Mouse (Mus musculus) liver, adult 2 months (tissue): Measurements from ENCODE around the gene Susd2. TPM values are rescaled to one million over a fixed set of nuclear protein-coding genes. Genes with fewer than 3 reads are reported as not detected.

Experiments
- DNase-seq: peaks from one replicate; pipeline ENCODE4 v3.0.0-alpha.2; 2011; ENCODE audit warnings: low read depth, low spot score; ENCODE audit errors: extremely low read depth
- H3K27ac ChIP-seq: fragments of 200-500 bp; replicated peaks from 2 replicates; pipeline ENCODE4 v1.5.1; 2012; ENCODE audit warnings: low read depth, mild to moderate bottlenecking, control low read depth, inconsistent platforms, low read length; ENCODE audit not compliant: insufficient read depth
- H3K27me3 ChIP-seq: fragments of 200-500 bp; 2 replicates; pipeline ENCODE4 v1.6.1; 2012; ENCODE audit warnings: mild to moderate bottlenecking, moderate library complexity, low read length, inconsistent platforms; ENCODE audit not compliant: control insufficient read depth, insufficient read depth
- H3K36me3 ChIP-seq: fragments of 200-500 bp; 2 replicates; pipeline ENCODE4 v1.6.1; 2012; ENCODE audit warnings: low read length, inconsistent platforms; ENCODE audit not compliant: control insufficient read depth, insufficient read depth
- H3K4me1 ChIP-seq: fragments of 200-500 bp; 2 replicates; pipeline ENCODE4 v1.6.1; 2011; ENCODE audit warnings: low read length; ENCODE audit not compliant: control insufficient read depth, insufficient read depth
- H3K4me3 ChIP-seq: fragments of 200-500 bp; 2 replicates; pipeline ENCODE4 v1.5.1; 2011; ENCODE audit warnings: low read depth, mild to moderate bottlenecking, control low read depth, low read length, moderate library complexity; ENCODE audit not compliant: insufficient read depth
- H3K79me2 ChIP-seq: fragments of 200-500 bp; 2 replicates; pipeline ENCODE4 v1.6.1; 2012; ENCODE audit warnings: inconsistent platforms, mild to moderate bottlenecking, low read length, moderate library complexity; ENCODE audit not compliant: control insufficient read depth, insufficient read depth
- H3K9ac ChIP-seq: fragments of 200-500 bp; 2 replicates; pipeline ENCODE4 v1.6.1; 2012; ENCODE audit warnings: low read depth, mild to moderate bottlenecking, control low read depth, inconsistent platforms, low read length
- CTCF ChIP-seq: fragments of 200-500 bp; IDR thresholded peaks from 2 replicates; pipeline ENCODE4 v1.5.1; 2011; ENCODE audit warnings: low read depth, low read length, control low read depth
- POLR2A ChIP-seq: fragments of 200-500 bp; IDR thresholded peaks from 2 replicates; pipeline ENCODE4 v1.6.1; 2011; ENCODE audit warnings: low read length, control low read depth; ENCODE audit not compliant: insufficient read depth; ENCODE audit errors: extremely low read depth
- WGBS: fragments of 180-500 bp; shearing (Covaris S2); methylation state at CpG from one replicate; pipeline ENCODE4 v1.1.7; 2018; 5-methylcytosine and 5-hydroxymethylcytosine counted together
- polyA plus RNA-seq: library from polyadenylated mRNA; depleted of rRNA; stranded (reverse); fragments of >200 nt; gene quantifications from 2 replicates; pipeline ENCODE4 v1.2.3, GENCODE M21; 2012
- total RNA-seq: library from RNA; depleted of rRNA; stranded (reverse); fragments of >200 nt; gene quantifications from 2 replicates; pipeline ENCODE4 v1.2.3, GENCODE M21; 2014

The Susd2 gene
- total and polyA plus RNA-seq, 2 experiments, result 1.0 to 2.0 TPM

- no peaks in the 10 kb centered on the region for H3K27me3 ChIP-seq
- no peaks in the 10 kb centered on the region for H3K36me3 ChIP-seq
- peaks cover 3% of the 10 kb centered on the region; the same call in 1 of the 2 replicates for H3K4me1 ChIP-seq
- TF ChIP-seq POLR2A (no peak), CTCF (no peak)
- H3K27ac ChIP-seq, result no peak overlapping the region
- no peaks in the 10 kb centered on the region for H3K79me2 ChIP-seq
- H3K9ac ChIP-seq, result no peak overlapping the region
- no peak overlapping the region for H3K4me3 ChIP-seq
- 100% methylated on average over 1 of the region's 1 CpGs for WGBS
- no peak for DNase-seq
These were observed 26.1 kb upstream of the Susd2 start for GRCm38 (mm10) chr10:75669936-75670335.

- Histone ChIP-seq H3K36me3 (no peaks in the 10 kb centered on the region), H3K9ac (peak overlapping the region; percentile 66), H3K79me2 (no peaks in the 10 kb centered on the region), H3K4me1 (peaks cover 3% of the 10 kb centered on the region; the same call in 1 of the 2 replicates), H3K27me3 (no peaks in the 10 kb centered on the region), H3K4me3 (peak overlapping the region; percentile 73), H3K27ac (0 out of 2 replicates have a peak overlapping the region, but pooled peaks have one; percentile 13)
- 2% methylated on average over 23 of the region's 23 CpGs for WGBS
- TF ChIP-seq POLR2A (no peak), CTCF (no peak)
- DNase-seq, result no peak
These were observed 24.1 kb upstream of the Susd2 start for GRCm38 (mm10) chr10:75667911-75668270.

- no peaks in the 10 kb centered on the region for H3K27me3 ChIP-seq
- no peaks in the 10 kb centered on the region for H3K79me2 ChIP-seq
- 1% methylated on average over 63 of the region's 63 CpGs for WGBS
- H3K27ac ChIP-seq, result peak overlapping the region; percentile 14; the same call in 1 of the 2 replicates
- TF ChIP-seq CTCF, result no peak
- peak overlapping the region; percentile 73 for H3K4me3 ChIP-seq
- H3K4me1 ChIP-seq, result peaks cover 3% of the 10 kb centered on the region; the same call in 1 of the 2 replicates
- H3K9ac ChIP-seq, result peak overlapping the region; percentile 66
- no peak for DNase-seq
- no peaks in the 10 kb centered on the region for H3K36me3 ChIP-seq
These were observed 23.5 kb upstream of the Susd2 start for GRCm38 (mm10) chr10:75667115-75667910.

- no peaks in the 10 kb centered on the region for H3K36me3 ChIP-seq
- peak overlapping the region; percentile 66; the same call in 1 of the 2 replicates for H3K9ac ChIP-seq
- no peaks in the 10 kb centered on the region for H3K79me2 ChIP-seq
- no peak for TF ChIP-seq CTCF
- TF ChIP-seq POLR2A, result no peak
- H3K4me3 ChIP-seq, result peak overlapping the region; percentile 73; the same call in 1 of the 2 replicates
- peaks cover 3% of the 10 kb centered on the region; the same call in 1 of the 2 replicates for H3K4me1 ChIP-seq
- no peaks in the 10 kb centered on the region for H3K27me3 ChIP-seq
- H3K27ac ChIP-seq, result no peak overlapping the region
- DNase-seq, result no peak
- WGBS, result 80% methylated on average over 4 of the region's 4 CpGs
These were observed 22.7 kb upstream of the Susd2 start for GRCm38 (mm10) chr10:75666451-75667030.

- no peak for DNase-seq
- Histone ChIP-seq H3K4me1 (peaks cover 3% of the 10 kb centered on the region; the same call in 1 of the 2 replicates), H3K79me2 (no peaks in the 10 kb centered on the region), H3K36me3 (no peaks in the 10 kb centered on the region), H3K27ac (no peak overlapping the region), H3K9ac (no peak overlapping the region), H3K4me3 (no peak overlapping the region), H3K27me3 (no peaks in the 10 kb centered on the region)
- WGBS, result 95% methylated on average over 6 of the region's 6 CpGs
- TF ChIP-seq POLR2A (no peak), CTCF (no peak)
These were observed 21.0 kb upstream of the Susd2 start for GRCm38 (mm10) chr10:75664673-75665270.
